Mouse (Mus musculus): ENCODE data around the gene Fam168a. TPM values are rescaled to one million over a fixed set of nuclear protein-coding genes. Genes with fewer than 3 reads are reported as not detected.

Gene Fam168a
- polyA plus RNA-seq, 1 experiment from 2014 or later = 40.2 TPM

GRCm38 (mm10) chr7:100699771-100700770, 6.4 kb upstream of the Fam168a start:
- no peak for TF ChIP-seq CTCF (IDR thresholded peaks at IDR 0.05)
- ChIA-PET POLR2A (interaction anchor here (0.6 kb wide), 1 partner anchor 62 kb away, joined by 3 read pairs; no protein-coding TSS in a partner anchor), CTCF (interaction anchor here (0.6 to 1.1 kb wide), 2 partner anchors 17 to 154 kb away, joined by 3 read pairs; no protein-coding TSS in a partner anchor)
- in situ Hi-C loops (cut with MboI; ENCODE audit: low pct_unique_long_range_greater_than_20kb) = no loop called here
- ATAC-seq (no peak), DNase-seq (ENCODE audit: low read depth, low spot score) (no peak)
- no peaks in the 10 kb centered on the region for H3K27me3 ChIP-seq

GRCm38 (mm10) chr7:100706883-100707480, 547 bp downstream of the Fam168a start:
- TF ChIP-seq CTCF (IDR thresholded peaks at IDR 0.05) = no peak
- DNase-seq (ENCODE audit: low read depth, low spot score) = no peak
- no peaks in the 10 kb centered on the region for H3K27me3 ChIP-seq
- POLR2A ChIA-PET = no interaction called here
- in situ Hi-C loops (cut with MboI; ENCODE audit: low pct_unique_long_range_greater_than_20kb) = no loop called here
- no peak for ATAC-seq
- CTCF ChIA-PET = interaction anchor here (0.6 to 1.4 kb wide), 4 partner anchors 21 to 92 kb away, joined by 3 to 4 read pairs (median 4); no protein-coding TSS in a partner anchor

- ATAC-seq (no peak), DNase-seq (ENCODE audit: low read depth, low spot score) (no peak)
- ChIA-PET CTCF (interaction anchor here (0.8 kb wide), 1 partner anchor 13 kb away, joined by 3 read pairs; no protein-coding TSS in a partner anchor), POLR2A (no interaction called here)
- H3K27me3 ChIP-seq = no peaks in the 10 kb centered on the region
- in situ Hi-C loops (cut with MboI; ENCODE audit: low pct_unique_long_range_greater_than_20kb) = no loop called here
- no peak for TF ChIP-seq CTCF (IDR thresholded peaks at IDR 0.05)
Measured at GRCm38 (mm10) chr7:100718741-100719140, 12.3 kb downstream of the Fam168a start.

- no peak for TF ChIP-seq CTCF (IDR thresholded peaks at IDR 0.05)
- DNase-seq (ENCODE audit: low read depth, low spot score) (no peak), ATAC-seq (no peak)
- CTCF ChIA-PET = interaction anchor here (1.6 kb wide), 1 partner anchor 9 kb away, joined by 4 read pairs; no protein-coding TSS in a partner anchor
- POLR2A ChIA-PET = no interaction called here
- in situ Hi-C loops (cut with MboI; ENCODE audit: low pct_unique_long_range_greater_than_20kb) = no loop called here
- H3K27me3 ChIP-seq = no peaks in the 10 kb centered on the region
Measured at GRCm38 (mm10) chr7:100722268-100722667, 15.8 kb downstream of the Fam168a start.

GRCm38 (mm10) chr7:100723453-100724294, 17.2 kb downstream of the Fam168a start:
- H3K27me3 ChIP-seq = no peaks in the 10 kb centered on the region
- POLR2A ChIA-PET = no interaction called here
- DNase-seq (ENCODE audit: low read depth, low spot score) (no peak), ATAC-seq (no peak)
- in situ Hi-C loops (cut with MboI; ENCODE audit: low pct_unique_long_range_greater_than_20kb) = no loop called here
- CTCF ChIA-PET = interaction anchor here (1.4 kb wide), 1 partner anchor 11 kb away, joined by 4 read pairs; no protein-coding TSS in a partner anchor
- TF ChIP-seq CTCF (IDR thresholded peaks at IDR 0.05) = no peak

GRCm38 (mm10) chr7:100727538-100728085, 21.2 kb downstream of the Fam168a start:
- POLR2A ChIA-PET = no interaction called here
- in situ Hi-C loops (cut with MboI; ENCODE audit: low pct_unique_long_range_greater_than_20kb) = no loop called here
- DNase-seq (ENCODE audit: low read depth, low spot score) = no peak

GRCm38 (mm10) chr7:100729778-100730177, 23.3 kb downstream of the Fam168a start:
- POLR2A ChIA-PET = no interaction called here
- no peak for TF ChIP-seq CTCF (IDR thresholded peaks at IDR 0.05)
- in situ Hi-C loops (cut with MboI; ENCODE audit: low pct_unique_long_range_greater_than_20kb) = no loop called here
- no peaks in the 10 kb centered on the region for H3K27me3 ChIP-seq
- no peak for DNase-seq (ENCODE audit: low read depth, low spot score)
- CTCF ChIA-PET = no interaction called here
- ATAC-seq = no peak

More at GRCm38 (mm10) chr7:100727538-100728085, 21.2 kb downstream of the Fam168a start:
- no peak for TF ChIP-seq CTCF (IDR thresholded peaks at IDR 0.05)
- ATAC-seq = no peak
- no peaks in the 10 kb centered on the region for H3K27me3 ChIP-seq
- CTCF ChIA-PET = interaction anchor here (1.0 to 1.2 kb wide), 2 partner anchors 64 to 266 kb away, joined by 3 read pairs; no protein-coding TSS in a partner anchor

GRCm38 (mm10) chr7:100732341-100733050, 26.1 kb downstream of the Fam168a start:
- CTCF ChIA-PET = interaction anchor here (1.0 to 2.0 kb wide), 3 partner anchors 16 to 21 kb away, joined by 3 to 5 read pairs (median 3); no protein-coding TSS in a partner anchor
- no peak for DNase-seq (ENCODE audit: low read depth, low spot score)
- no peak for ATAC-seq
- no peaks in the 10 kb centered on the region for H3K27me3 ChIP-seq
- in situ Hi-C loops (cut with MboI; ENCODE audit: low pct_unique_long_range_greater_than_20kb) = no loop called here
- no peak for TF ChIP-seq CTCF (IDR thresholded peaks at IDR 0.05)
- POLR2A ChIA-PET = no interaction called here

All from Patski (cell line).